Mouse (Mus musculus) MEL (cell line): ENCODE measurements at regions not wholly inside any gene's neighbourhood (a gene's known extent, or its start where the extent isn't known, plus 50 kb on each side); places are given as distances from the start of the nearest gene placed in this dataset.

Experiments used
- DNase-seq: peaks from one replicate; pipeline ENCODE4 v3.0.0; 2011; ENCODE audit warnings: low read depth, low spot score
- H3K27ac ChIP-seq: 2 replicates; pipeline ENCODE4 v1.5.1; 2012; ENCODE audit warnings: low read depth, mild to moderate bottlenecking, control low read depth, low read length, moderate library complexity; ENCODE audit not compliant: control insufficient read depth
- H3K27me3 ChIP-seq, 2 experiments: fragments of 150-350 bp in 1 of 2; sonication (generic) in 1 of 2; 2 replicates each; pipeline ENCODE4 v1.6.1; 2012; ENCODE audit warnings: low read length in 2 of 2, mild to moderate bottlenecking in 2 of 2, improper control_type of control experiment in 1 of 2, moderate library complexity in 1 of 2; ENCODE audit not compliant: insufficient read depth in 2 of 2, control insufficient read depth in 1 of 2
- H3K36me3 ChIP-seq, 2 experiments: 2 replicates each; pipeline ENCODE4 v1.6.1; 2012 to 2014; ENCODE audit warnings: low read length in 2 of 2, improper control_type of control experiment in 1 of 2, inconsistent platforms in 1 of 2, mild to moderate bottlenecking in 1 of 2; ENCODE audit not compliant: insufficient read depth in 2 of 2, control insufficient read depth in 1 of 2
- H3K4me1 ChIP-seq, 2 experiments: fragments of 150-350 bp in 1 of 2; sonication (generic) in 1 of 2; 2 replicates each; pipeline ENCODE4 v1.6.1; 2012; ENCODE audit warnings: low read length in 2 of 2, improper control_type of control experiment in 1 of 2, mild to moderate bottlenecking in 1 of 2; ENCODE audit not compliant: insufficient read depth in 2 of 2, control insufficient read depth in 1 of 2
- H3K4me3 ChIP-seq, 2 experiments: fragments of 150-350 bp in 1 of 2; sonication (generic) in 1 of 2; 2 replicates each; pipeline ENCODE4 v1.5.1; 2012; ENCODE audit warnings: low read depth in 2 of 2, low read length in 2 of 2, mild to moderate bottlenecking in 2 of 2, moderate library complexity in 2 of 2, control low read depth in 1 of 2, improper control_type of control experiment in 1 of 2; ENCODE audit not compliant: control insufficient read depth in 1 of 2, insufficient read depth in 1 of 2
- H3K79me2 ChIP-seq: 2 replicates; pipeline ENCODE4 v1.6.1; 2012; ENCODE audit warnings: mild to moderate bottlenecking, low read length, moderate library complexity; ENCODE audit not compliant: control insufficient read depth, poor library complexity, insufficient read depth
- H3K9ac ChIP-seq: 2 replicates; pipeline ENCODE4 v1.6.1; 2012; ENCODE audit warnings: low read depth, mild to moderate bottlenecking, control low read depth, low read length, moderate library complexity; ENCODE audit not compliant: control insufficient read depth, poor library complexity, severe bottlenecking
- H3K9me3 ChIP-seq: fragments of 150-350 bp; sonication (generic); replicated peaks from 2 replicates; pipeline ENCODE4 v1.6.1; 2012; ENCODE audit warnings: mild to moderate bottlenecking, low read length, improper control_type of control experiment, moderate library complexity; ENCODE audit not compliant: insufficient read depth
- CTCF ChIP-seq, 3 experiments: IDR thresholded peaks in 2 of 3; conservative IDR thresholded peaks in 1 of 3; 2 replicates each; pipeline ENCODE4 v1.5.1; 2011 to 2012; ENCODE audit warnings: low read length in 3 of 3, low read depth in 2 of 3, mild to moderate bottlenecking in 2 of 3, improper control_type of control experiment in 1 of 3, inconsistent platforms in 1 of 3, mixed read lengths in 1 of 3, moderate library complexity in 1 of 3; ENCODE audit not compliant: control insufficient read depth in 1 of 3, insufficient read depth in 1 of 3, poor library complexity in 1 of 3, severe bottlenecking in 1 of 3
- E2F4 ChIP-seq: IDR thresholded peaks from 2 replicates; pipeline ENCODE4 v1.6.1; 2011; ENCODE audit warnings: low read depth, low read length, improper control_type of control experiment, borderline replicate concordance
- EP300 ChIP-seq, 2 experiments: IDR thresholded peaks; 2 replicates each; pipeline ENCODE4 v1.6.1; 2011; ENCODE audit warnings: improper control_type of control experiment in 2 of 2, low read length in 2 of 2, low read depth in 1 of 2, mild to moderate bottlenecking in 1 of 2
- ETS1 ChIP-seq: IDR thresholded peaks from 2 replicates; pipeline ENCODE4 v1.6.1; 2012; ENCODE audit warnings: low read depth, mild to moderate bottlenecking, inconsistent platforms, low read length, improper control_type of control experiment, moderate library complexity
- GATA1 ChIP-seq: IDR thresholded peaks from 2 replicates; pipeline ENCODE4 v1.6.1; 2011; ENCODE audit warnings: low read depth, low read length, improper control_type of control experiment
- JUND ChIP-seq: IDR thresholded peaks from 2 replicates; pipeline ENCODE4 v1.6.1; 2011; ENCODE audit warnings: low read depth, mild to moderate bottlenecking, improper control_type of control experiment, low read length
- KAT2A ChIP-seq: conservative IDR thresholded peaks from 2 replicates; pipeline ENCODE4 v1.6.1; 2012; ENCODE audit warnings: low read depth, low read length, improper control_type of control experiment, inconsistent platforms
- MAFK ChIP-seq: IDR thresholded peaks from 2 replicates; pipeline ENCODE4 v1.6.1; 2011; ENCODE audit warnings: low read depth, mild to moderate bottlenecking, low read length, improper control_type of control experiment, borderline replicate concordance
- MAX ChIP-seq: IDR thresholded peaks from 2 replicates; pipeline ENCODE4 v1.6.1; 2011; ENCODE audit warnings: low read length, improper control_type of control experiment
- MEF2A ChIP-seq: IDR thresholded peaks from 2 replicates; pipeline ENCODE4 v1.6.1; 2014; ENCODE audit warnings: low read depth, mild to moderate bottlenecking, inconsistent platforms, low read length, improper control_type of control experiment; ENCODE audit not compliant: poor library complexity, insufficient replicate concordance, severe bottlenecking; ENCODE audit errors: extremely low read depth
- MYC ChIP-seq: IDR thresholded peaks from 2 replicates; pipeline ENCODE4 v1.6.1; 2011; ENCODE audit warnings: low read depth, mild to moderate bottlenecking, low read length, improper control_type of control experiment, moderate library complexity
- NRF1 ChIP-seq: IDR thresholded peaks from 2 replicates; pipeline ENCODE4 v1.6.1; 2014; ENCODE audit warnings: low read depth, mild to moderate bottlenecking, inconsistent platforms, low read length, improper control_type of control experiment, moderate library complexity; ENCODE audit not compliant: poor library complexity, insufficient read depth, severe bottlenecking
- POLR2A ChIP-seq, 2 experiments: IDR thresholded peaks; 2 replicates each; pipeline ENCODE4 v1.6.1; 2011 to 2012; ENCODE audit warnings: low read length in 2 of 2, mild to moderate bottlenecking in 2 of 2, control low read depth in 1 of 2, improper control_type of control experiment in 1 of 2, low read depth in 1 of 2, moderate library complexity in 1 of 2; ENCODE audit not compliant: control insufficient read depth in 1 of 2, insufficient read depth in 1 of 2, poor library complexity in 1 of 2
- POLR2AphosphoS2 ChIP-seq: IDR thresholded peaks from 2 replicates; pipeline ENCODE4 v1.6.1; 2011; ENCODE audit warnings: low read length, improper control_type of control experiment
- RCOR1 ChIP-seq: IDR thresholded peaks from 2 replicates; pipeline ENCODE4 v1.6.1; 2012; ENCODE audit warnings: low read depth, mild to moderate bottlenecking, inconsistent platforms, low read length, improper control_type of control experiment
- SIN3A ChIP-seq: IDR thresholded peaks from 2 replicates; pipeline ENCODE4 v1.6.1; 2012; ENCODE audit warnings: low read length, improper control_type of control experiment, inconsistent platforms
- TCF12 ChIP-seq: IDR thresholded peaks from 2 replicates; pipeline ENCODE4 v1.6.1; 2014; ENCODE audit warnings: low read depth, mild to moderate bottlenecking, inconsistent platforms, low read length, improper control_type of control experiment, moderate library complexity
- USF1 ChIP-seq: IDR thresholded peaks from 2 replicates; pipeline ENCODE4 v1.6.1; 2014; ENCODE audit warnings: low read depth, mild to moderate bottlenecking, inconsistent platforms, low read length, improper control_type of control experiment, moderate library complexity
- USF2 ChIP-seq, 2 experiments: IDR thresholded peaks; 2 replicates each; pipeline ENCODE4 v1.6.1; 2011 to 2012; ENCODE audit warnings: improper control_type of control experiment in 2 of 2, low read length in 2 of 2, borderline replicate concordance in 1 of 2, inconsistent platforms in 1 of 2, low read depth in 1 of 2, mild to moderate bottlenecking in 1 of 2; ENCODE audit not compliant: insufficient read depth in 1 of 2
- ZC3H11A ChIP-seq: IDR thresholded peaks from 2 replicates; pipeline ENCODE4 v1.6.1; 2012; ENCODE audit warnings: low read depth, mild to moderate bottlenecking, inconsistent platforms, low read length, improper control_type of control experiment
- ZMIZ1 ChIP-seq: IDR thresholded peaks from 2 replicates; pipeline ENCODE4 v1.6.1; 2012; ENCODE audit warnings: low read depth, mild to moderate bottlenecking, inconsistent platforms, low read length, improper control_type of control experiment, moderate library complexity
- ZNF384 ChIP-seq: IDR thresholded peaks from 2 replicates; pipeline ENCODE4 v1.6.1; 2012; ENCODE audit warnings: low read depth, mild to moderate bottlenecking, inconsistent platforms, low read length, improper control_type of control experiment

DNA sequence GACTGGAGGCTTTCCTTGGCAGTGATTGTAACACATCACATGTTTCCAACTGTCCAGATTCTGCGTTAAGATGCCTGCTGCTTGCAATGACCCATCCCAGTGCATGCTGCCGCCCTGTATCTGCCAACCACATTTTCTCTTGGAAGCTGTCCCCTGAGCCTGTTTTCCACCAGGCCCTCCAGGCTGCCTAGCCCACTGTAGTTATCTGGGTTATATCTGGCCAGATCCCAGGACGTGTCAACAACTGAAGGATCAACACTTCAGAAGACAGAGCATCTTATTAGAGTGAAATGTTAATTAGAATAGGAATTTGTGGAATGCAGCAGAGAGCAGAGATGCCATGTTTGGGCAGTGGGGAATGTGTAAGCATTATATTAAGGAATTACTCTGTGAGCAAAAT is 65.0 kb upstream of the Cep85l start:
- Histone ChIP-seq H3K4me3 (no peak overlapping the region), H3K36me3 (no peaks in the 10 kb centered on the region; a peak in 1 of 4 replicates), H3K79me2 (no peaks in the 10 kb centered on the region), H3K27me3 (no peaks in the 10 kb centered on the region), H3K9me3 (no peaks in the 10 kb centered on the region), H3K4me1 (peaks cover 0 to 5% of the 10 kb centered on the region in 2 experiments; a peak in 1 of 4 replicates), H3K9ac (no peak overlapping the region), H3K27ac (no peak overlapping the region)
- no peak for DNase-seq
- no peak for TF ChIP-seq USF1
- no peak for TF ChIP-seq ZMIZ1
- TF ChIP-seq NRF1: no peak
- no peak for TF ChIP-seq TCF12
- no peak for TF ChIP-seq USF2 (IDR thresholded peaks at IDR 0.05; ENCODE audit: borderline replicate concordance in 1 of 2, insufficient read depth in 1 of 2, low read depth in 1 of 2, low read length in 2 of 2)
- TF ChIP-seq E2F4: no peak
- TF ChIP-seq RCOR1: no peak
- no peak for TF ChIP-seq SIN3A

DNA sequence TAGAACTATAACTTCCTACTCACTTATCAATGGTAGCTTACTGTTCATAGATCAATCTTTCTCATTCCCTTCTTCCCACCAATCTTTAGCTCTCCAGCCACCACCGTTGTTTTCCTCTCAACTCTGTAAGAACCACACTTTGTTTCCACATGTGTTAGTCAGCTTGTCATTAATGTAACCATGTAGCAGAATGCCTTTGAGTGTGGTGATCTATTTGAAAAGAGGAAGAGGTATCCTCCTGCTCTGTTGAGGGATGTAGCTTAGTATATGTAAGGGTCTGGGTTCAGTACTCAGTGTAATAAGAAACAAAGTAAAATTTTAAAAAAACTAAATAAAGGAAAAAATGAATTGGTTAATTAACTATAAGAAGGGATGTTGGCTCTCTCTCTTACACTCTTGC is 63.7 kb upstream of the Cep85l start:
- TF ChIP-seq MAFK (no peak), CTCF (IDR thresholded peaks at IDR 0.05 in 2 of 3, conservative IDR thresholded peaks at IDR 0.05 in 1 of 3; ENCODE audit: control insufficient read depth in 1 of 3, insufficient read depth in 1 of 3, low read depth in 2 of 3, low read length in 3 of 3, poor library complexity in 1 of 3, severe bottlenecking in 1 of 3) (no peak)

DNA sequence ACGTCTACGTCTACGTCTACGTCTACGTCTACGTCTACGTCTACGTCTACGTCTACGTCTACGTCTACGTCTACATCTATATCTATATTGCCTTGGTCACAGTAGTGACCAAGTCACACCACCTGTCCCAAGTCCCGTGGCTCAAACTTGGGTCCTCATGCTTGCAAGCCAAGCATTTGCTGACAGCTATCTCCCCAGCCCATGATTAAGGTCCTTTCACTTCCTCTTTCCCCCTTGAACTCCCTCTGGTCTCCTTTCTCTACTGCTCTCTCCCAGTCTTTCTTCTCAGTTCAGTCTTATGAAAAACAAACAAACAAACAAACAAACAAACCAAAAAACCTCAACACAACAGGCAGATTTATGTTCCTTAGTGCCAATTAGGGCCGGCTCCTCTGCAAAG is 63.2 kb upstream of the Cep85l start:
- TF ChIP-seq POLR2A (IDR thresholded peaks at IDR 0.05; ENCODE audit: control insufficient read depth in 1 of 2, insufficient read depth in 1 of 2, low read depth in 1 of 2, low read length in 2 of 2, poor library complexity in 1 of 2): no peak
- no peak for TF ChIP-seq MAX
- no peak for TF ChIP-seq POLR2AphosphoS2
- 0 out of 2 replicates have a peak, but pooled peaks have one; percentile 21 for TF ChIP-seq ETS1
- no peak for TF ChIP-seq ZMIZ1
- no peak for TF ChIP-seq RCOR1
- TF ChIP-seq EP300 (IDR thresholded peaks at IDR 0.05; ENCODE audit: low read depth in 1 of 2, low read length in 2 of 2): peak; percentile 19 to 63; a peak in 3 of 4 replicates
- 0 out of 2 replicates have a peak, but pooled peaks have one; percentile 23 for TF ChIP-seq MYC
- TF ChIP-seq USF2 (IDR thresholded peaks at IDR 0.05; ENCODE audit: borderline replicate concordance in 1 of 2, insufficient read depth in 1 of 2, low read depth in 1 of 2, low read length in 2 of 2): no peak
- TF ChIP-seq TCF12: no peak
- TF ChIP-seq SIN3A: no peak
- no peak for TF ChIP-seq JUND
- TF ChIP-seq MAFK: no peak
- TF ChIP-seq GATA1: 0 out of 2 replicates have a peak, but pooled peaks have one; percentile 36
- TF ChIP-seq ZNF384: no peak
- no peak for TF ChIP-seq KAT2A
- TF ChIP-seq ZC3H11A: no peak
- TF ChIP-seq MEF2A: no peak
- Histone ChIP-seq H3K27ac (no peak overlapping the region), H3K4me3 (no peak overlapping the region), H3K4me1 (peaks cover 2 to 14% of the 10 kb centered on the region in 2 experiments; a peak in 3 of 4 replicates), H3K9ac (no peak overlapping the region), H3K9me3 (no peaks in the 10 kb centered on the region), H3K36me3 (peaks cover 0 to 8% of the 10 kb centered on the region in 2 experiments; a peak in 2 of 4 replicates), H3K79me2 (no peaks in the 10 kb centered on the region), H3K27me3 (no peaks in the 10 kb centered on the region)
- peak; percentile 60 for DNase-seq

More for the DNA sequence above, 63.7 kb upstream of the Cep85l start:
- peak; percentile 45 for DNase-seq
- H3K36me3 ChIP-seq: peaks cover 0 to 3% of the 10 kb centered on the region in 2 experiments; a peak in 1 of 4 replicates
- H3K79me2 ChIP-seq: no peaks in the 10 kb centered on the region
- no peak overlapping the region for H3K27ac ChIP-seq
- H3K4me3 ChIP-seq: no peak overlapping the region
- peaks cover 2 to 10% of the 10 kb centered on the region in 2 experiments; a peak in 2 of 4 replicates for H3K4me1 ChIP-seq
- no peaks in the 10 kb centered on the region for H3K9me3 ChIP-seq
- H3K27me3 ChIP-seq: no peaks in the 10 kb centered on the region
- no peak overlapping the region for H3K9ac ChIP-seq
